Mouse (Mus musculus): ENCODE measurements around the gene Per1. TPM values are rescaled to one million over a fixed set of nuclear protein-coding genes. Genes with fewer than 3 reads are reported as not detected.
A peak's percentile ranks its signal among the peaks of the same experiment; 100 is the strongest.

The Per1 gene
- polyA plus RNA-seq, 1 experiment from 2014 or later: 9.1 TPM

DNA sequence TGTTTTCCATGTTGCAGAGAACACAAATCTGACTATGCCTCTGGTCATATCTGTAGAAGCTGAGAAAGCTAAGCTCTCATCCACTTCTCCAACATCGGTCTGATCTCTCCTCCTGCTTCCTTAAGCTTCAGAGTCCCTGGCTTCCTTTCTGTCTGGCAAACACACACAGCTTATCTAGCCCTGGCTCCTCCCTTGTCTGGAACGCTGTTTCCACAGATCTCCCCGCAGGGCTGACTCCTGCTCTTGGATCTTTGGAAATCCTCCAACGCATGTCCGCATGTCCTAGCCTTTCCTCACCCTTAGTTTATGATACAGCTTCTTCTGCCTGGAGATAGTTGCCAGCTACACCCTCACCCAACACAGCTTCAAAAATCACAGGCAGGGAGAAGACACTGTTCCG is 27.4 kb upstream of the Per1 start:
- Histone ChIP-seq H3K4me2 (ENCODE audit: low read depth, severe bottlenecking) (no peak overlapping the region; the same call in 1 of the 2 replicates), H3K4me1 (ENCODE audit: control insufficient read depth, insufficient read depth, low read length) (peaks cover 20% of the 10 kb centered on the region), H3K9ac (ENCODE audit: low read length) (no peak overlapping the region), H3K9me3 (ENCODE audit: control insufficient read depth, low read length) (no peaks in the 10 kb centered on the region), H3K4me3 (ENCODE audit: low read depth, low read length) (no peak overlapping the region), H3K27me3 (ENCODE audit: control insufficient read depth, insufficient read depth, low read length) (no peaks in the 10 kb centered on the region), H3K27ac (replicated peaks; ENCODE audit: low read depth, low read length) (no peak overlapping the region), H3K36me3 (ENCODE audit: control insufficient read depth, insufficient read depth, low read length) (no peaks in the 10 kb centered on the region)
- WGBS: 62% methylated on average over 6 of the region's 6 CpGs
- ATAC-seq (ENCODE audit: insufficient number of reproducible peaks, low FRiP score, low TSS enrichment, low read depth) (no peak), DNase-seq (ENCODE audit: low spot score) (no peak)

GRCm38 (mm10) chr11:69070093-69070492 is 24.9 kb upstream of the Per1 start:
- H3K4me1 ChIP-seq (ENCODE audit: control insufficient read depth, insufficient read depth, low read length): peaks cover 13% of the 10 kb centered on the region
- DNase-seq (ENCODE audit: low spot score) (no peak), ATAC-seq (ENCODE audit: insufficient number of reproducible peaks, low FRiP score, low TSS enrichment, low read depth) (no peak)
- peak overlapping the region; percentile 53; the same call in 1 of the 2 replicates for H3K27ac ChIP-seq (replicated peaks; ENCODE audit: low read depth, low read length)
- H3K9ac ChIP-seq (ENCODE audit: low read length): peak overlapping the region; percentile 80
- no peaks in the 10 kb centered on the region for H3K9me3 ChIP-seq (ENCODE audit: control insufficient read depth, low read length)
- peak overlapping the region; percentile 50 for H3K4me3 ChIP-seq (ENCODE audit: low read depth, low read length)
- H3K36me3 ChIP-seq (ENCODE audit: control insufficient read depth, insufficient read depth, low read length): no peaks in the 10 kb centered on the region
- under 1% methylated on average over 13 of the region's 13 CpGs for WGBS
- H3K4me2 ChIP-seq (ENCODE audit: low read depth, severe bottlenecking): peak overlapping the region; percentile 74
- H3K27me3 ChIP-seq (ENCODE audit: control insufficient read depth, insufficient read depth, low read length): no peaks in the 10 kb centered on the region

GRCm38 (mm10) chr11:69070590-69071222 is 24.3 kb upstream of the Per1 start, which contains the start of gene Tmem107:
Gene Tmem107, plus strand, starts transcription at chr11:69070806.
- H3K36me3 ChIP-seq (ENCODE audit: control insufficient read depth, insufficient read depth, low read length): no peaks in the 10 kb centered on the region
- peak within 1 kb of the TSS; percentile 50 for H3K4me3 ChIP-seq (ENCODE audit: low read depth, low read length)
- peak; percentile 95 for DNase-seq (ENCODE audit: low spot score)
- H3K27me3 ChIP-seq (ENCODE audit: control insufficient read depth, insufficient read depth, low read length): no peaks in the 10 kb centered on the region
- peak within 1 kb of the TSS; percentile 74 for H3K4me2 ChIP-seq (ENCODE audit: low read depth, severe bottlenecking)
- H3K4me1 ChIP-seq (ENCODE audit: control insufficient read depth, insufficient read depth, low read length): peaks cover 13% of the 10 kb centered on the region
- H3K9ac ChIP-seq (ENCODE audit: low read length): peak within 1 kb of the TSS; percentile 80
- peak; percentile 83 for ATAC-seq (ENCODE audit: insufficient number of reproducible peaks, low FRiP score, low TSS enrichment, low read depth)
- WGBS: under 1% methylated on average over 47 of the region's 47 CpGs
- H3K9me3 ChIP-seq (ENCODE audit: control insufficient read depth, low read length): no peaks in the 10 kb centered on the region
- peak within 1 kb of the TSS; percentile 53; the same call in 1 of the 2 replicates for H3K27ac ChIP-seq (replicated peaks; ENCODE audit: low read depth, low read length)

DNA sequence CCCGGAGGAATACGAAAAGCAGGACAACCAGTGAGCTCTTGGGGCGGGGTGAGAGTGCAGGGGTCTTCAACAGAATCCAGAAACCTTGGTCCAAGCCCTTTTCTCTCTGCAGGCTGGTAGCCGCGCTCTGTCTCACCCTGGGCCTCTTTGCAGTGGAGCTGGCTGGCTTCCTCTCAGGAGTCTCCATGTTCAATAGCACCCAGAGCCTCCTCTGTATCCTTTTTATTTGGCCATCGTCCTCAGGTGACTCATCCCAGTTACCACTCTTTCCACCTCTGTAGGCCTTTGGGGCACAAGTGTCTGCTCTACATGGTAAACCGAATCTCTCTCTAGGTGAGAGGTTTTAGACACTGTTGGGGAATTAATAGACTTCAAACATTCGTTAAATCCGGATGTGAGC is 23.8 kb upstream of the Per1 start:
- H3K4me1 ChIP-seq (ENCODE audit: control insufficient read depth, insufficient read depth, low read length): peaks cover 10% of the 10 kb centered on the region; the same call in 1 of the 2 replicates
- H3K36me3 ChIP-seq (ENCODE audit: control insufficient read depth, insufficient read depth, low read length): no peaks in the 10 kb centered on the region
- WGBS: 23% methylated on average over 9 of the region's 9 CpGs
- H3K4me2 ChIP-seq (ENCODE audit: low read depth, severe bottlenecking): peak overlapping the region; percentile 74
- no peaks in the 10 kb centered on the region for H3K27me3 ChIP-seq (ENCODE audit: control insufficient read depth, insufficient read depth, low read length)
- peak overlapping the region; percentile 50 for H3K4me3 ChIP-seq (ENCODE audit: low read depth, low read length)
- H3K9ac ChIP-seq (ENCODE audit: low read length): peak overlapping the region; percentile 80
- H3K27ac ChIP-seq (replicated peaks; ENCODE audit: low read depth, low read length): peak overlapping the region; percentile 36; the same call in 1 of the 2 replicates
- ATAC-seq (ENCODE audit: insufficient number of reproducible peaks, low FRiP score, low TSS enrichment, low read depth) (no peak), DNase-seq (ENCODE audit: low spot score) (peak; percentile 37)
- no peaks in the 10 kb centered on the region for H3K9me3 ChIP-seq (ENCODE audit: control insufficient read depth, low read length)

- H3K27me3 ChIP-seq (ENCODE audit: control insufficient read depth, insufficient read depth, low read length): no peaks in the 10 kb centered on the region
- no peak overlapping the region for H3K27ac ChIP-seq (replicated peaks; ENCODE audit: low read depth, low read length)
- no peak for DNase-seq (ENCODE audit: low spot score)
- peak overlapping the region; percentile 41; the same call in 1 of the 2 replicates for H3K4me2 ChIP-seq (ENCODE audit: low read depth, severe bottlenecking)
- no peak overlapping the region for H3K9ac ChIP-seq (ENCODE audit: low read length)
- peaks cover 6% of the 10 kb centered on the region; the same call in 1 of the 2 replicates for H3K4me1 ChIP-seq (ENCODE audit: control insufficient read depth, insufficient read depth, low read length)
- no peak for ATAC-seq (ENCODE audit: insufficient number of reproducible peaks, low FRiP score, low TSS enrichment, low read depth)
- 79% methylated on average over 11 of the region's 11 CpGs for whole genome bisulfite sequencing
- no peaks in the 10 kb centered on the region for H3K36me3 ChIP-seq (ENCODE audit: control insufficient read depth, insufficient read depth, low read length)
- H3K4me3 ChIP-seq (ENCODE audit: low read depth, low read length): no peak overlapping the region
- no peaks in the 10 kb centered on the region for H3K9me3 ChIP-seq (ENCODE audit: control insufficient read depth, low read length)
Observed at GRCm38 (mm10) chr11:69072234-69072633, 22.8 kb upstream of the Per1 start.

DNA sequence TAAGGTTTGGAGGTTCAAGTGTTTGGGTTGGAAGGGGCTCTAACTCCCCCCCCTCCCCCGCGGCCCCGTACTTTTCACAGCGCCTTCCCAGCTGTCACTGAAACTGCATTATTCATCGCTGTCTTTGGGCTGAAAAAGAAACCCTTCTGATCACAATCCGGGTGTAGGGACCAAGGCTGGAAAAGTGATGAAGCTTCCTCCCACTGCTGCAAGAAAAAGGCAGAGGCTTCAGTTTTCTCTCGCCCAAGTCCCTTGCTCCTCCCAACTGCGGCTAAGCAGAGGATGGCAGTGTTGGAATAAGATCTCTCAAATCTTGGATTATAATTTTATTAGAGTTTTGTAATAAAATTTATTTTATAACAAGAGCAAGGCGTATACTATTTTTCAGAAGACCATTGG is 22.4 kb upstream of the Per1 start:
- Histone ChIP-seq H3K4me1 (ENCODE audit: control insufficient read depth, insufficient read depth, low read length) (peaks cover 6% of the 10 kb centered on the region; the same call in 1 of the 2 replicates), H3K27me3 (ENCODE audit: control insufficient read depth, insufficient read depth, low read length) (no peaks in the 10 kb centered on the region), H3K36me3 (ENCODE audit: control insufficient read depth, insufficient read depth, low read length) (no peaks in the 10 kb centered on the region), H3K9me3 (ENCODE audit: control insufficient read depth, low read length) (no peaks in the 10 kb centered on the region), H3K4me2 (ENCODE audit: low read depth, severe bottlenecking) (peak overlapping the region; percentile 41; the same call in 1 of the 2 replicates), H3K27ac (replicated peaks; ENCODE audit: low read depth, low read length) (no peak overlapping the region), H3K9ac (ENCODE audit: low read length) (no peak overlapping the region), H3K4me3 (ENCODE audit: low read depth, low read length) (peak overlapping the region; percentile 20; the same call in 1 of the 2 replicates)
- DNase-seq (ENCODE audit: low spot score) (no peak), ATAC-seq (ENCODE audit: insufficient number of reproducible peaks, low FRiP score, low TSS enrichment, low read depth) (no peak)
- 15% methylated on average over 9 of the region's 9 CpGs for WGBS

- H3K27ac ChIP-seq (replicated peaks; ENCODE audit: low read depth, low read length): peak overlapping the region; percentile 76
- H3K4me1 ChIP-seq (ENCODE audit: control insufficient read depth, insufficient read depth, low read length): peaks cover 6% of the 10 kb centered on the region; the same call in 1 of the 2 replicates
- H3K9me3 ChIP-seq (ENCODE audit: control insufficient read depth, low read length): no peaks in the 10 kb centered on the region
- ATAC-seq (ENCODE audit: insufficient number of reproducible peaks, low FRiP score, low TSS enrichment, low read depth): peak; percentile 72
- H3K4me2 ChIP-seq (ENCODE audit: low read depth, severe bottlenecking): peak overlapping the region; percentile 41
- peak; percentile 80 for DNase-seq (ENCODE audit: low spot score)
- 0% methylated on average over 14 of the region's 14 CpGs for WGBS
- no peaks in the 10 kb centered on the region for H3K36me3 ChIP-seq (ENCODE audit: control insufficient read depth, insufficient read depth, low read length)
- H3K4me3 ChIP-seq (ENCODE audit: low read depth, low read length): peak overlapping the region; percentile 20; the same call in 1 of the 2 replicates
- no peaks in the 10 kb centered on the region for H3K27me3 ChIP-seq (ENCODE audit: control insufficient read depth, insufficient read depth, low read length)
- peak overlapping the region; percentile 61; the same call in 1 of the 2 replicates for H3K9ac ChIP-seq (ENCODE audit: low read length)
Observed at GRCm38 (mm10) chr11:69073065-69073888, 21.7 kb upstream of the Per1 start.
